Mouse (Mus musculus) T-helper 17 cell (primary cell): ENCODE results near the gene Methig1.
"Not testable (repeated sequence)": the region's sequence is repeated elsewhere in the genome, so short reads cannot be mapped to it uniquely, and the experiment has no call there.

ENCODE experiments used
- in situ Hi-C, 2 experiments: fragments of 300-600 bp; cut with MboI, MseI; formaldehyde crosslinking; loops; 1 replicate in 1 of 2; 2 replicates in 1 of 2; pipeline ENCODE4 v1.15.1; 2025; ENCODE audit warnings: high pct_unique_total_duplicates in 2 of 2

The Methig1 gene

GRCm38 (mm10) chr15:100334629-100335028 is 18.3 kb upstream of the Methig1 start, which contains the start of gene Mettl7a3:
TSS of gene Mettl7a3 (plus strand) at chr15:100334929.
- in situ Hi-C loops, result loop anchor here (5.0 kb wide), 1 partner anchor 43 kb away; no protein-coding TSS in a partner anchor

- in situ Hi-C loops, result not testable (repeated sequence)
Measured at GRCm38 (mm10) chr15:100337328-100337727, 15.6 kb upstream of the Methig1 start.

- in situ Hi-C loops, result not testable (repeated sequence)
Measured at GRCm38 (mm10) chr15:100337847-100338246, 15.1 kb upstream of the Methig1 start.

DNA sequence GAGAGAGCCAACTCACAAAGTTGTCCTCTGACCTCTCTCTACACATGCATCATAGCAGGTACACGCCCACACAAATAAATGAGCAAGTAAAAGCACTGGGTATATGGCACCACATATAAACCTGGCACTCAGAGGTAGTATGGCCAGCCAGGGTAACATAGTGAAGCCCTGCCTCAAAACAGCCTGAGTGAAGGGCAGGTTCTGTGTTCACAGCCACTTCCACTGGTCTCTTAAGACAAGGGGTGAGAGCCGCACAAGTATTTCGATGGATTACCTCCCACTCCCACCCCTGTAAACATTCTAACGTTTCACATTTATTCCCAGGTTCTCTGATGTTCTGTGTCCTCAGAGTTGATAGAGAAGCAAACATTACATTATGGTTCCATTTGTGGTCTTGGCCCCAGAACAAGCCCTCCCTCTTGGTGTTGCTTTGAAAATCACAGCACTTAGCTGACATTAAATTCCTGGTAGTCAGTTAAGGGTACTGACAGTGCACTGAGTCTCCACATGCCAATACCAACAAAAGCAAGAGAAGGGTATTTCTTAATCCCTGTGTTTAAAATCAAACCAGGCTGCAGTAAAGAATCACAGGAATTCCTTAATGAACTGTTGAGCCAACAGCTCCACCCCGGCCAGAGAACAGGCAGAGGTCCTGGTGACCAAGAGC is 11.5 kb upstream of the Methig1 start:
- in situ Hi-C loops, result not testable (repeated sequence)

- in situ Hi-C loops, result no loop called here
Measured at GRCm38 (mm10) chr15:100345484-100345883, 7.5 kb upstream of the Methig1 start.

DNA sequence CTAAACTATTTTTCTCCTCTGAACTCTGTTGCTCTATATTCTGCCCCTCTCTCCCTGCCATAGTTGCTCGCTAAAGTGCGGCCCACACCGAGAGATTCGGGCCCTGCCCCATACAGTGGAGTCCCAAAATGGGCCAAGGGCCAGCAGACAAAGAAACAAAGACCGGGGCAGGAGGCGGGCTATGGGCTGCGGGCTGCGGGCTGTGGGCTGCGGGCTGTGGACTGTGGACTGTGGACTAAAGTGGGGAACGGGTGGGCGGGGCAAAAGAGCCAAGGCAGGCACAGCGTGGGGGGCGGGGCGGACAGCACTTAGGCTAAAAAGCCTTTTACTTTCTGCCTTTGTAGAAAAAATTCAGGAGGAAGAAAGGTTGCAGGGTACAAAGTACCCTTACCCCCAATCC is 6.2 kb upstream of the Methig1 start:
- in situ Hi-C loops, result no loop called here

DNA sequence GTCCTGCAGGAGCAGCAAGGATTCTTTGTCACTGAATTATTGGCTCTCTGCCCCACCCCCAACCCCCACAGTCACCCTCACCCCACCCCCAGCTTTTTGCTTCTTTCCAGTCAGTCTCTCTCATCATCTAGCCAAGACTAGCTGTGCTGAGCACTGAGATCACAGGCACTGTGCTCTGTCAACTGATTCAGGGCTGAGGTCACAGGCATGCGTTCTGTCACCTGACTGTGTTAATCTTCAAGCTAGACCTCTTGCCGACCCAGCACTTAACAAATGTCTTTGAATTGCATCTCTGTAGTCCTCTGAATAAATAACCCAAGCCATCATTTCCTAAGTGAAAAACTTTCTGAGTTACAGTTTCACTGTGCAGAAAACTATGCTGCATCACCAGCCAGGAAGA is 3.5 kb upstream of the Methig1 start:
- in situ Hi-C loops, result no loop called here

DNA sequence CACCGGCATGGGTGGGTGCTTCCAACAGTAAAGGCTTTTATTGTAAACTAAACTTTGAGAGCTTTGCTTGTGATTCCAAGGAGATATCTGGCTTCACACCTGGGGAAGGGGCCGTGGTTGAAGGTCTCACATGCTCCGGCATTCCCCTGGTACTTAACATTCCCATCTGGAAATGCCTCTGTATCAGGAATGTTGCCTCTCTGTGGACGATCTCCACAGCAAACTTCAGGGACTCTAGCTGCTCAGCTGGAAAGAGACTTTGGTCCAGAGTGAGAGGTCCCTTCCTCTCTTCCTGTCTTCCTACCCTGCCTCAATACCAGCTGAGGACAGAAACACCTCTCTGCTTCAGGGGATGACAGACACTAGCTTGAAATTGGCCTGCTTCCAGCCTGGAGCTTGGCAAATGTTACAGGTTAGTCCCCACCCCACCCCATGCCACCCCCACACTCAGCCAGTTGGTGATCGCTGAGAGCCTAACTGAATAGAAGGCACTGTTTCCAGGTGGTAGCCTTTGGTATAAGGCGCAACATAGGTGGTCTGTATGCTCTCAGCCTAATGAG is 1.4 kb upstream of the Methig1 start:
- in situ Hi-C loops, result no loop called here

GRCm38 (mm10) chr15:100353399-100353798 is 450 bp downstream of the Methig1 start:
- in situ Hi-C loops, result not testable (repeated sequence)

DNA sequence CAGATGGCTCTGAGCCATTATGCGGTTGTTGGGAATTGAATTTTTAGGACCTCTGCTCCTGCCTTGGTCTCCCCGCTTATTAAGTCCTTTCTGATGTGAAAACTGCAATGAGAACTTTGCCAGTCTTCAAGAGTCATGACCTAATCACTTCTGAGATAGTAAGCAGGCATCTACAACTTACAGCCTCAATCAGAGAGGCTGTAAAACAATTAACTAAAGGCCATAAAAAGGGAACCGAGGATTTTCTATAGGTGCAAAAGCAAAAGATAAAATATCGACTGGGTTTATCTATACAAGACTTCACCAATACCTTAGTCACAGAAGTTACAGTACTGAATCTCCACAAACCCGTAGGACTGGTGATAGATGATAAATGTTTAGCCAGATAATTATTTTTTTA is 2.9 kb downstream of the Methig1 start:
- in situ Hi-C loops, result no loop called here

- in situ Hi-C loops, result no loop called here
Measured at GRCm38 (mm10) chr15:100364242-100364641, 11.3 kb downstream of the Methig1 start, which contains the start of gene Higd1c. TSS of gene Higd1c (plus strand) at chr15:100364542.

DNA sequence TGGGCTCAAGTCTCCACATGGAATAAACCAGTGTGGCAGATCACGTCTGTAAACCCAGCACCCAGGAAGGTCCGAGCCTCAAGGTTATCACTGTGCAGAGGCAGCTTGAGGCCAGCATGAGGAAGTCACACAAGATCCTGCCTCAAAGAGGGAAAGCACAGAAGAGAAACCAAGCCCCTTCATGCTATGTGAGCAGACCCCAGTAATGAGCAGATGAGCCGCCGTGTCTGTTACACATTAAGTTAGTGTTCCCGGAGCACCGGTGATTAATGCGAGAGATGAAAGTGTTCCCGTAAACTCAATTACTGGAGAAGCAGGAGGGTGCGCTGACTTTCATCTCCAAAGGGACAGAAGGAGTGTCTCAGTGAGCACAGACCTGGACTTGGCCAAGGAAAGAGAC is 13.0 kb downstream of the Methig1 start:
- in situ Hi-C loops, result not testable (repeated sequence)

GRCm38 (mm10) chr15:100367119-100367518 is 14.2 kb downstream of the Methig1 start:
- in situ Hi-C loops, result no loop called here

DNA sequence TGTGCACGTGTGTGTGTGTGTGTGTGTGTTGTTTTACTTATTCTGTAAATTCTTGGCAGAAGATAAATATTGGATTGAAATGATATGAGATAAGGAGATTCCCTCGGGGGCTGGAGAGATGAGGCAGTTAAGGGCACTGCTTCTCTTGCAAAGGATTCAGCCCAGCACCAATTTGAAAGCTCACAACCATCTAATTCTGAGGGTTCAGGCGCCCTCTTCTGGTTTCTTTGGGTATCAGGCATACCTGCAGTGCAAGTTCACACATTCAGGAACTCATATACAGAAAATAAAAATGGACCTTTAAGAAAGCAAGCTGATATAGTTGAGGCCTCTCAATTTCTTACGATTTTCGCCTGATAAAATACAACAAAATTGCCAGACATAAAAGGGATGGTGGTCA is 22.1 kb downstream of the Methig1 start:
- in situ Hi-C loops, result loop anchor here (5.0 kb wide), 1 partner anchor 43 kb away; the partner anchor contains the start of gene Mettl7a3 (in 2 of the 2)

DNA sequence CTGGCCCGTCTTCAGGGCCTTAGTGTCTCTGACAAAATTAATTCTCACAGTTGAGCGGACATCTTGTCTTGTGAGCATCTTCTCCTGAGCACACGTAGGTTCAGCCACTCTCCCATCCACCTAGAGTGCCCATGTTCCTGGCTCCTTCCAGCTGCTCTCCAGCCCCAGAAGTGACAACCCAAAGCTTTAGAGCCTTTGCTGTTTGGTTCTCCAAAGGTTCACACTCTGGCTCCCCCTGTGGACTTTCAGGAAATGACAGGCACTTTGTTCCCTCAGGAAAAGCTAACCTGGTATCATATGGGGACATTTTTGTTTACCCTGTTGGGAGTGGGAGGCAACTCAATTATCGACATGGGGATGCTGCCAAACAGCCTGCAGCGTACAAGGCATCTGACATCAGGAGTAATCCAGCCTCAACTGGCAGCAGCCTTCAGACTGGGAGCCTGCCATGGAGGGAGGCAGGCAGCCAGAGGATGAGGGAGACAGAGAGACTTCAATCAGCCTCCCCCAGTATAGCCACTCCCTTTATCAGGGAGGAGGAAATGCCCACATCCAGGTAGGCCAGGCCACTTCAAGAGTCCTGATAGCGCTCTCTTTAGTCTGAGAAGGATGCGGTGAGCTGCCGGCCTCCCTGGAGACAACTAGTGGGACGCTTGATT is 25.0 kb downstream of the Methig1 start:
- in situ Hi-C loops, result loop anchor here (5.0 kb wide), 1 partner anchor 46 kb away; the partner anchor contains the start of gene Mettl7a3 (in 2 of the 2)

- in situ Hi-C loops, result loop anchor here (5.0 kb wide), 1 partner anchor 47 kb away; the partner anchor contains the start of gene Mettl7a3 (in 2 of the 2)
Measured at GRCm38 (mm10) chr15:100379658-100380057, 26.7 kb downstream of the Methig1 start.

- in situ Hi-C loops, result no loop called here
Measured at GRCm38 (mm10) chr15:100380104-100380503, 27.2 kb downstream of the Methig1 start.

DNA sequence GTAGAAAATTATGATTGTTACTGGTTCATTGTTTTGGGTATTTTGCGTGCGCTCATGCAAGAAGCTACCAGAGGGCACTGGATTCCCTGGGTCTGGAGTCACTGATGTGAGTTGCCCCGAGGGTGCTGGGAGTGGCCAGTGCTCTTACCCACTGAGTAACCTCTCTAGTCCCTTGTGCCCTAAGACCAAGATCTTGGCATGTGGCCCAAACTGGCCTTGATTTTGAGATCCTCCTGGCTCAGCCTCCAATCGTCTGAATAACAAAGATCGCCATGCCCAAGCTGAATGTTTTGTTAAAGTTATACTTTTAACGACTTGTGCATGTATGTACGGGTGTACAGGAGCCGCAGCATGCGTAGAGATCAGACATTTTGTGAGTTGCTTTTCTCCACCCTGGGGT is 32.8 kb downstream of the Methig1 start:
- in situ Hi-C loops, result no loop called here

DNA sequence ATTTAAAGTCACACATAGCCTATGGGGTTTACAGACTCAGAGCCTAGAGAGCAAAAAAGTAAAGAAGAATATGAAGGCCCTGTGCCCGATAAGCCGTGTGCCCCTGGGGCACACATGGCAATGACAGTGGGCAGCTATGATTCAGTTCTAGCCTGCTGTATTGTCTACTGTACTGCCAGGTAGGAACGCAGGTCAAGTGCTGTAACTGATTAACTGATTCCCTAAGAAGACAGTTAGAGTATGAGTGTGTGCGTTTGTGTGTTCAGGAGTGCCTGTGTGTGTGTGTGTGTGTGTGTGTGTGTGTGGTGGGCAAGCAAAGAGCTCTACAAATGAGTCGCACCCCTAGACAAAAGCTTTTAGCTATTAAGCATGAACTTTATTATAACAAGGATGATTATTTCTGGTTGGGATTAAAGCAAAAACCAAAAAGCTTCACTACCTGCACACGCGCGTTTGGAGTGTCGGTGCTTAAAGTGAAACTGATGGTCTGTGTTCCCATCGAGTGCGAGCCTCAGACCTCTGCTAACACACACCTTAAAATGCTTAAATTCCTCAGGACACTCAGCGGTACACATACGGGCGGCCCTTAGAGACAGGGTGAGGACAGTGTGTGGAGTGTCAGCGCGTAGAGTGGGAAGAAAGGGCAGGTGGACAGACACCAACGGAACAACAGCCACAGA is 34.7 kb downstream of the Methig1 start:
- in situ Hi-C loops, result no loop called here

DNA sequence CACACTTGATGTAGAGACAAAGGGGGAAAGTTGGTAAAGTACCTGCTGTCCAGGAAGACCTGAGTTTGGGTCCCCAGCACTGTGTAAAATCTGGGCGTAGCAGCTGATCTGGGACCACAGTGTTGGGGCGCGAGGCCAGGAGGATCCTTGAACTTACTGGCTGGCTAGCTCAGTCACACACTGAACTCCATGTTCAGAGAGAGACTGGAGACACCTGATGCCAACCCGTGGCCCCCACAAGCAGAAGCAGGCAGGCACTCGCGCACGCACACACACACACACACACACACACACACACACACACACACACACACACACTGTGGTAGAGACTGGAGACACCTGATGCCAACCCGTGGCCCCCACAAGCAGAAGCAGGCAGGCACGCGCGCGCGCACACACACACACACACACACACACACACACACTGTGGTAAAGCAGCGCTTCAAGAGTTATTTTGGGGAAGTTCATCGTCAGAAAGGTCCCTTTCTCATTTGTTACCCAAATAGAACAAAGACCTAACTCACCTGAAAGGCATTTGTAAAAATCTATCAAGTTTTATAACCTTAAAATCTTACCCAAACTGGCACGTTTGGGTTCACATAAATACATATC is 35.4 kb downstream of the Methig1 start:
- in situ Hi-C loops, result no loop called here

- in situ Hi-C loops, result no loop called here
Measured at GRCm38 (mm10) chr15:100388886-100389285, 35.9 kb downstream of the Methig1 start.
